Mouse (Mus musculus): Measurements from ENCODE around the gene Etfdh. TPM values are rescaled to one million over a fixed set of nuclear protein-coding genes. Genes with fewer than 3 reads are reported as not detected.

Etfdh gene
- 23.6 and 78.6 TPM in 2 replicates for polyA plus RNA-seq (2012; rRNA removed)

GRCm38 (mm10) chr3:79629416-79629730 lies at the start of gene Etfdh:
Gene Etfdh (minus strand): TSS chr3:79629500.

DNA sequence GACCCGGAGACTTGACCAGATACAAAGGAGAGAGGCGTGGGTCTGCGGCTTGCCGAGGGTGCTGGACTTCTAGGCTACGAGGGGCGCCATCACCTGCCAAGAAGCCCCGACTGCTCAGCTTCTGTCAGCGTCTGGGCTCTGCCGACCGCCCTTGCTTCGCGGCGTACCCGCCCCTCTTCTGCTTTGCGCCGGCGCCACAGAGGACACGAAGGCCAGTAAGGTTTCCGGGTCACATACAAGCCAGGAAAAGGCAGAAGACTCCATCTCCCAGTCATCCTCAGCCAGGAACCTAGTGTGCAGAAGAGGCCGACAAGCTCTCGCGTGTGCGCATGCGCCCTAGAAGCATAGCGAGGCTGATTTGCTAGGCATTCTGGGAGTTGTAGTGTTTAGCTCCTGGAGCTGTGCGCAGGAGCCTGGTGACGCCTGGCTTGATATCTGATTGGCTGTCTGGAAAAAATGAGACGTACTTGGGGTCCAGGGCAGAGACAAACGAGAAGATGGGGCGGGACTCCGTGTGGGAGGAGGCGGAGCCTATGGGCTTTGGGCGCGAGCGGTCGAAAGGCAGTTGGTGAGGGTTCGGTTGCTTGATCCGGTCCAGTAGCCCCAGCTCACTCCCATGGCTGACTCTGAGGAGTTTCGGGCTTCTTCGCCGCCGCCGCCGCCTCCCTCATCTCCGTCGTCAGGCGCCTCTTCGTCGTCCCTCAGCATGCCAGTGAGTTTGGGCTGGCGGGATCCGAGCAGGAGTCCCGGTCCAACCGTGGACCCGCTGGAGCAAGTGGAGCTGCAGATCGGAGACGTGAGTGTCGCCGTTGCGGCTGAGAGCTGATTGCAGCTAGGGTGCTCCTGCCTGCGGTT lies 512 bp downstream of the Etfdh start, which contains the start of gene 4930579G24Rik:
TSS of gene 4930579G24Rik (plus strand) at position 519 of the 855 bp plus-strand sequence.

DNA sequence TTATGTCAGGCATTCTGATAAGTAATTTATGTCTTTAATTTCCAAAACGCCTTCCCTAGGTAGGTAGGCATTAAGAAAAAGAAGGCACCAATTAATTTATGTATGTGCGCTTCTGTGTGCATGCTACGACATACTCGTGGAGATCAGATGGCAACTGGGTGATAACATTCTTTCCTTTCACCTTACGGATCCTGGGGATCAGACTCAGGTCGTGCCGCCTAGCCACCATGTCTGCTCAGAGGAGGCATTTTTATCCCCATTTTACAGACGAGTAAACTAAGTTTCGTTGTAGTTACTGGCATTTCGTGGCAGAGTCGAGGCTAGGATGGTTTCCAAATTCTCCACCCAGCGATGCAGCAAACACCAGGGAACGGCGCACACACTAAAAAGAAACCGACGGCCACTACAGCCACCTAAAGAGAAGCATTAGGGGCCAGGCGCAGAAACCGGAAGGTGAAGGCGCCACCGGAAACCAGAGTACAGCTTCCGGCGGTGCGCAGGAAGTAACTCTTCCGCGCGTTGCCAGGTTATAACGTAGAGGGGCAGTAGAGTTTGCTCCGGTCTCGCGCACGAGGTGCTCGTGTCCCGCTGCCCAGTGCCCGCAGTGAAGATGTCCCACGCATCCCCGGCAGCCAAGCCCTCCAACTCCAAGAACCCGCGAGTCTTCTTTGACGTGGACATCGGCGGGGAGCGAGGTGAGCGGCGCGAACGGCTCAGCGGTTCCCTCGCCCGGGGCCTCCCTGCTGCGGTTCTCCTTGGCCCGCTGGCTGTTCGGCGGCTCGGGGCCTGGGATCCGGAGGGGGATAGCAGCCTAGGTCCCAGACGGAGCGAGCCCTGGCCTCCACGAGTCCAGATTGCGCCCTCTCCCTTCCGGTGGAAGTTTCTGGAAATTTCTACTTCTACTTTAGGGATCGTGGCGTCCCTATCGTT lies 38.2 kb downstream of the Etfdh start, which contains the start of gene Ppid:
TSS of gene Ppid (plus strand) at position 480 of the 930 bp plus-strand sequence.

GRCm38 (mm10) chr3:79567703-79568362 lies 61.5 kb downstream of the Etfdh start, which contains the start of gene Fnip2:
Gene Fnip2 (minus strand): TSS chr3:79567796.

Other genes starting within 250 kb of the Etfdh start
- 3.7 and 5.0 TPM in 2 replicates for gene Fnip2, start 61.7 kb downstream of the Etfdh start, polyA plus RNA-seq (2012; rRNA removed)
- 5.0 and 7.4 TPM in 2 replicates for gene Ppid, start 38.2 kb downstream of the Etfdh start, polyA plus RNA-seq (2012; rRNA removed)
- gene 4930579G24Rik, start 421 bp downstream of the Etfdh start, polyA plus RNA-seq (2012; rRNA removed) = 2.5 and 2.6 TPM in 2 replicates
- gene Rxfp1, start 108.4 kb upstream of the Etfdh start, polyA plus RNA-seq (2012; rRNA removed) = 4.8 and 5.5 TPM in 2 replicates
- gene Tmem144, start 223.3 kb upstream of the Etfdh start, polyA plus RNA-seq (2012; rRNA removed) = 0.25 and 0.62 TPM in 2 replicates

Measured in ovary, adult 2 months (tissue).